Mouse (Mus musculus) spleen, adult 2 months (tissue): Measurements from ENCODE around the gene Fibp. TPM values are rescaled to one million over a fixed set of nuclear protein-coding genes. Genes with fewer than 3 reads are reported as not detected.

Experiments
- DNase-seq, 2 experiments: peaks; one replicate each; pipeline versions ENCODE4 v3.0.0 to v3.0.0-alpha.2; 2012 to 2021; ENCODE audit warnings: low spot score in 2 of 2, low read depth in 1 of 2
- H3K27ac ChIP-seq: fragments of 200-500 bp; 2 replicates; pipeline ENCODE4 v1.5.1; 2012; ENCODE audit warnings: low read length, inconsistent platforms; ENCODE audit not compliant: insufficient read depth
- H3K27me3 ChIP-seq: fragments of 200-500 bp; 2 replicates; pipeline ENCODE4 v1.6.1; 2012; ENCODE audit warnings: mild to moderate bottlenecking, moderate library complexity, low read length, inconsistent platforms; ENCODE audit not compliant: control insufficient read depth, insufficient read depth
- H3K36me3 ChIP-seq: fragments of 200-500 bp; 2 replicates; pipeline ENCODE4 v1.6.1; 2012; ENCODE audit warnings: mild to moderate bottlenecking, low read length, inconsistent platforms; ENCODE audit not compliant: control insufficient read depth, insufficient read depth
- H3K4me1 ChIP-seq: fragments of 200-500 bp; 2 replicates; pipeline ENCODE4 v1.6.1; 2011; ENCODE audit warnings: inconsistent platforms; ENCODE audit not compliant: control insufficient read depth, insufficient read depth, insufficient read length
- H3K4me3 ChIP-seq: fragments of 200-500 bp; 2 replicates; pipeline ENCODE4 v1.5.1; 2011; ENCODE audit warnings: mild to moderate bottlenecking, inconsistent platforms; ENCODE audit not compliant: insufficient read depth, insufficient read length; ENCODE audit errors: extremely low read depth
- CTCF ChIP-seq: fragments of 200-500 bp; IDR thresholded peaks from 2 replicates; pipeline ENCODE4 v1.5.1; 2011; ENCODE audit warnings: mild to moderate bottlenecking, inconsistent platforms; ENCODE audit not compliant: insufficient read depth, insufficient read length, insufficient replicate concordance; ENCODE audit errors: extremely low read depth
- POLR2A ChIP-seq: fragments of 200-500 bp; IDR thresholded peaks from 2 replicates; pipeline ENCODE4 v1.6.1; 2011; ENCODE audit warnings: low read depth, low read length, inconsistent platforms
- WGBS: fragments of 180-500 bp; shearing (Covaris S2); methylation state at CpG from one replicate; pipeline ENCODE4 v1.1.7; 2018; 5-methylcytosine and 5-hydroxymethylcytosine counted together
- polyA plus RNA-seq: library from polyadenylated mRNA; depleted of rRNA; stranded (reverse); fragments of >200 nt; gene quantifications from 2 replicates; pipeline ENCODE4 v1.2.3, GENCODE M21; 2012; rRNA removed

Gene Fibp
- polyA plus RNA-seq, 1 experiment: 80.4 TPM

DNA sequence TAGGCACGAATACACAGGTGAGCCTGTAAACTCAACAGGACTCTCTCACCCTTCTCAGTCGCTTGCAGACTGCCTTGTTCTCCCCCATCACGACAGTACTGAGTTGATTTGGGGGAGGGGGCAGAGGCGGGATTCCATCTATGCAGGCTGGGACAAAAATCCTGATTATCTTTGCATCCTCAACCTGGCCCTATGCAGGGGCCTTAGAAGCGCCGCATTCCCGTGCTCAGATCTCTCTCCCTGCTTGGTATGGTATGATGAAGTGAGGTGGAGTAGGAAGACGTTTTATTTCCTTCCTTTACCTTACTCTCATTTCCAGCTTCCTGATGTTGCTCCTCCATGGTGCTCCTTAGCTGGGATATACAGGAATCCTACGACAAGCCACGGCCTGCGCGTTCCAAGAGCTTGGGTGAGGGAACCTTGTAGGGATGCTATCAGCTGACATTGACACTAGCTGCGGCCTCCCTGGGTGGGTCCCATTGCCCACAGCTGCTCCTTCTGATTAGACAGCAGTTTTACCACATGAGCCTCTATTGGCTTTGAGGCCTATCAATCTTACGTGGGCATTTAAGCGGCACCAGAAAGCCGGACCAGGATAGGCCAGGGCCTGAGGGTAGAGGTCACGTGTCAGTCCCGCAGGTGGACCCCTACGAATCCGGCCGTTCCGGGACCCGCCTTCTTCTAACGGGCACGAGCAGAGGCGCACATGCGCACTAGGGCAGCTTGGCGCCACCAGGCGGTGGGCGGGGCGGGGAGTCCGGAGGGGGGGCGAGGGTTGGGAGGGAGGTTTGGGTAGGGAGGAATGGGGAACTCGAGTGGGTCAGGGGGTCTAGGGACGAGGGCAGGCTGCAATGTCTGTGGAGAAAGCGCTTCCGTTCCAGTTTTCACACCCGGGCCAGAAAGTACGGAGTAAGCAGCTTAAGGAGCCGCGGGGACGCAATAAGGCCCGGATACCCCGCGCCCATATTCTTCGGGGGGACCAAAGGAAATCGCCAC is 49.9 kb downstream of the Fibp start, which contains the start of gene Snx32:
Gene Snx32, minus strand, starts transcription at position 508 of the 996 bp plus-strand sequence.
- 3% methylated on average over 47 of the region's 47 CpGs for WGBS
- peak; percentile 11; the same call in 1 of the 2 replicates for TF ChIP-seq POLR2A
- no peak for TF ChIP-seq CTCF
- H3K4me3 ChIP-seq: peak within 1 kb of the TSS; percentile 65
- no peaks in the 10 kb centered on the region for H3K27me3 ChIP-seq
- peaks cover 7% of the 10 kb centered on the region; the same call in 1 of the 2 replicates for H3K4me1 ChIP-seq
- peak within 1 kb of the TSS; percentile 50 for H3K27ac ChIP-seq
- DNase-seq: peak; percentile 98
- H3K36me3 ChIP-seq: no peaks in the 10 kb centered on the region

DNA sequence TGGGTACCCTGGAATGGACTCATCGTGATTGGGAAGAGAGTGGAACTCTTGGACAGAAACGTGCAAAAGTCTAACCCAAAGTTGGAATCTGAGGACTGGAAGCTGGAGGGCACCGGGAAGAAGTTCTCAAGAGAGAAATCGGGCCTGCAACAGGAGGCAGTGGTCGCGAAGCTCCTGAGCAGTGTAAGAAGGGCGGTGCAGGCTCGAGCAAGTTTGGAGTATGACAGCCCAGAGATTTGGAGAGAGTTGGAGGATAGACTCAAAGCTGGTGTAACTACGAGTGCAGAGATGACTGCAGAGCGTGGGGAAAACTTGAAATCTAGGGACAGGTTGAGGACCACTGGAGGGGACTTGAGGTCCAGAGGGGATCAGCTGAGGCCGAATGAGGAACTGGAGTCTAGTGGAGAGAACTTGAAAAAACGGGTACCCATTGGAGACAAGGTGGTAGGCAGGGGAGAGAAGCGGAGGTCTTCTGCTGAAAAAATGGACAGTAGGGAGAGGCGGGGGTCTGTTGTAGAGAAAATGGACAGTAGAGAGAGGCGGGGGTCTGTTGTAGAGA is 50.7 kb downstream of the Fibp start:
- 15% methylated on average over 15 of the region's 15 CpGs for WGBS
- peak overlapping the region; percentile 65 for H3K4me3 ChIP-seq
- H3K4me1 ChIP-seq: peaks cover 7% of the 10 kb centered on the region; the same call in 1 of the 2 replicates
- H3K27me3 ChIP-seq: no peaks in the 10 kb centered on the region
- TF ChIP-seq CTCF (no peak), POLR2A (no peak)
- DNase-seq: no peak
- no peaks in the 10 kb centered on the region for H3K36me3 ChIP-seq
- H3K27ac ChIP-seq: peak overlapping the region; percentile 50

DNA sequence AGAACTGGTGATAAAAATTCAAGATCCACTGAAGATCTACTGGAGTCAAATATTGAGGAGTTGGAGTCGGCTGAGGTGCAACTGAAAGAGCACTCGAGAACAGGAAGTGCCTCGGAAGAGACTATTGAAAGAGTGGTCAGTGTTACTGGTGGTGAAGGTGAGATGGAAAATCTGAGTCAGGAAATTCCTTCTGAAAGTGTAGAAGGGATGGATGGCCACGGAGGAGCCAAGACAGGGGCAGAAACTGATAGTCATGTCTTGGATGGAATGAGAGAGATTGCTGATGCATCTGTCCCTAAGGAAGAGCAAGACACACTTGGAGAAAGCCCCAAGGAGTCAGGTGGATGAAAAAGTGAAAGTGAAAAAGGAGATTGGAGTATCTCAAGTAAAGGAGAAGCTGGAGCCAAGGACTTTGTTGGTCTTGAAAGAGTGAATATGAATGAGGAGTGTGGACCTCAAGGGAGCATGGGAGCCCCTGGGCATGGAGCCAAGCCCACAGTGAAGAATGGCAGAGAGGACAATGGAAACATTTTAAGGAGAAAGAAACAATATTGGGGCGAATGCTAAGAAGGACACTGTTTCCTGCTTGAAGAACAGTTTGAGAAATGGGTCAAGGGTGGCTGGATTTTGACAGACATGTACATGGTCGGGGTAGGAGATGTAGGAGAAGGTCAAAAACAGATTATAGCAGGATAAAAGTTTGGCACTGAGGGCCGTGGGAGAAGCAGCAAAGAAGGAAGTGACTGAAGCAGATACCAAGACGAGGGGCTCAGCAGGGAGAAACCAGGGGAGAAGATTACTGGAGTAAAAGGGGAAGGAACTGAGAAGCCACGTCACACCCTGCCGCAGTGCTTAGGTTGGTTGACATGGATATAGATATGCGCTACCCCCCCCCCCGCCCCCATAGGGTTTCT is 51.9 kb downstream of the Fibp start:
- Histone ChIP-seq H3K27ac (peak overlapping the region; percentile 65), H3K36me3 (no peaks in the 10 kb centered on the region), H3K4me1 (peaks cover 7% of the 10 kb centered on the region; the same call in 1 of the 2 replicates), H3K27me3 (no peaks in the 10 kb centered on the region), H3K4me3 (peak overlapping the region; percentile 34)
- DNase-seq: peak; percentile 39 to 51
- 5% methylated on average over 12 of the region's 12 CpGs for WGBS
- TF ChIP-seq CTCF (no peak), POLR2A (no peak)

DNA sequence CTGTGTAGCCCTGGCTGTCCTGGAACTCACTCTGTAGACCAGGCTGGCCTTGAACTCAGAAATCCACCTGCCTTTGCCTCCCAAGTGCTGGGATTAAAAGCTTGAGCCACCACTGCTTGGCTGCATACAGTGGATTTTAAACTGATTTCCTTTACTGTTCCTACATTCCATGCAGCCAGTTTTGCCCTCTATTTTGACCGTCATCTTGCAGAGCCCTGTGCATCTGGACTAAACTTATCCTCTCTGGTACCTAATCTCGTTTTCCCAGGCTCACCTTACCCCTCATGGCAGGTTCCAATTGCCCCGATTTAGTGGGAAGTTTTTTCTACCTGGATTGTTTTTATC is 52.6 kb downstream of the Fibp start:
- TF ChIP-seq CTCF (no peak), POLR2A (no peak)
- DNase-seq: no peak
- H3K27ac ChIP-seq: 0 out of 2 replicates have a peak overlapping the region, but pooled peaks have one; percentile 8
- H3K4me1 ChIP-seq: peaks cover 7% of the 10 kb centered on the region; the same call in 1 of the 2 replicates
- H3K27me3 ChIP-seq: no peaks in the 10 kb centered on the region
- no peaks in the 10 kb centered on the region for H3K36me3 ChIP-seq
- WGBS: 56% methylated on average over 3 of the region's 3 CpGs
- no peak overlapping the region for H3K4me3 ChIP-seq

Other genes starting within 250 kb of the Fibp start
- gene Pacs1, start 187.5 kb upstream of the Fibp start, polyA plus RNA-seq: 35.0 and 44.5 TPM in 2 replicates
- 117 and 144 TPM in 2 replicates for gene Sf3b2, start 165.2 kb upstream of the Fibp start, polyA plus RNA-seq
- 0.37 and 0.69 TPM in 2 replicates for gene Gal3st3, start 162.3 kb upstream of the Fibp start, polyA plus RNA-seq
- gene Catsper1, start 124.9 kb upstream of the Fibp start, polyA plus RNA-seq: not detected in 2 replicates
- gene Cst6, start 111.0 kb upstream of the Fibp start, polyA plus RNA-seq: 0.32 and 0.82 TPM in 2 replicates
- gene Eif1ad, start 93.9 kb upstream of the Fibp start, polyA plus RNA-seq: 17.4 and 20.0 TPM in 2 replicates
- 72.0 and 79.8 TPM in 2 replicates for gene Banf1, start 93.4 kb upstream of the Fibp start, polyA plus RNA-seq
- 19.2 and 27.3 TPM in 2 replicates for gene Sart1, start 71.9 kb upstream of the Fibp start, polyA plus RNA-seq
- gene Tsga10ip, start 58.1 kb upstream of the Fibp start, polyA plus RNA-seq: 1.9 and 2.3 TPM in 2 replicates
- 59.6 and 75.8 TPM in 2 replicates for gene Drap1, start 35.6 kb upstream of the Fibp start, polyA plus RNA-seq
- gene AI837181, start 35.5 kb upstream of the Fibp start, polyA plus RNA-seq: 76.4 and 95.8 TPM in 2 replicates
- gene Fosl1, start 13.1 kb upstream of the Fibp start, polyA plus RNA-seq: 0.04 and 0.40 TPM in 2 replicates
- gene Ccdc85b, start 2.7 kb upstream of the Fibp start, polyA plus RNA-seq: 5.3 and 6.8 TPM in 2 replicates
- gene Ctsw, start 7.9 kb downstream of the Fibp start, polyA plus RNA-seq: 27.6 and 34.3 TPM in 2 replicates
- gene Efemp2, start 13.3 kb downstream of the Fibp start, polyA plus RNA-seq: 21.7 and 29.4 TPM in 2 replicates
- gene Mus81, start 27.8 kb downstream of the Fibp start, polyA plus RNA-seq: 41.5 and 53.9 TPM in 2 replicates
- 427 and 734 TPM in 2 replicates for gene Cfl1, start 29.8 kb downstream of the Fibp start, polyA plus RNA-seq
- gene 1700020D05Rik, start 43.2 kb downstream of the Fibp start, polyA plus RNA-seq: 0.77 and 1.5 TPM in 2 replicates
- gene Snx32, start 49.9 kb downstream of the Fibp start, polyA plus RNA-seq: 10.8 and 12.2 TPM in 2 replicates
- 0.05 TPM in 2 replicates for gene Ovol1, start 100.0 kb downstream of the Fibp start, polyA plus RNA-seq
- 18.6 and 25.0 TPM in 2 replicates for gene Ap5b1, start 107.4 kb downstream of the Fibp start, polyA plus RNA-seq
- gene Rnaseh2c, start 141.3 kb downstream of the Fibp start, polyA plus RNA-seq: 47.8 and 74.6 TPM in 2 replicates
- 37.3 and 46.1 TPM in 2 replicates for gene Kat5, start 149.6 kb downstream of the Fibp start, polyA plus RNA-seq
- gene Rela, start 176.9 kb downstream of the Fibp start, polyA plus RNA-seq: 87.1 and 110 TPM in 2 replicates
- gene Sipa1, start 203.1 kb downstream of the Fibp start, polyA plus RNA-seq: 417 and 497 TPM in 2 replicates
- gene Map3k11, start 228.1 kb downstream of the Fibp start, polyA plus RNA-seq: 73.4 and 88.7 TPM in 2 replicates
- 195 and 236 TPM in 2 replicates for gene Pcnx3, start 228.3 kb downstream of the Fibp start, polyA plus RNA-seq
- 0.19 and 0.39 TPM in 2 replicates for gene Kcnk7, start 243.8 kb downstream of the Fibp start, polyA plus RNA-seq